Mouse (Mus musculus): ENCODE measurements around the gene Itprid1.

- no peak for TF ChIP-seq CTCF (IDR thresholded peaks at IDR 0.05; ENCODE audit: low read depth)
- TF ChIP-seq EP300 (IDR thresholded peaks at IDR 0.05; ENCODE audit: low read depth), result no peak
Measured at GRCm38 (mm10) chr6:55789557-55789956, 47.1 kb upstream of the Itprid1 start.
